Mouse (Mus musculus) testis, postnatal 14 days (tissue): Measurements from ENCODE around the gene Cldn24.
A peak's percentile ranks its signal among the peaks of the same experiment; 100 is the strongest.
"Not testable (repeated sequence)": the region's sequence is repeated elsewhere in the genome, so short reads cannot be mapped to it uniquely, and the experiment has no call there.

Experiments
- DNase-seq: peaks from one replicate; pipeline ENCODE4 v3.0.0; 2021; ENCODE audit warnings: low spot score

The Cldn24 gene

DNA sequence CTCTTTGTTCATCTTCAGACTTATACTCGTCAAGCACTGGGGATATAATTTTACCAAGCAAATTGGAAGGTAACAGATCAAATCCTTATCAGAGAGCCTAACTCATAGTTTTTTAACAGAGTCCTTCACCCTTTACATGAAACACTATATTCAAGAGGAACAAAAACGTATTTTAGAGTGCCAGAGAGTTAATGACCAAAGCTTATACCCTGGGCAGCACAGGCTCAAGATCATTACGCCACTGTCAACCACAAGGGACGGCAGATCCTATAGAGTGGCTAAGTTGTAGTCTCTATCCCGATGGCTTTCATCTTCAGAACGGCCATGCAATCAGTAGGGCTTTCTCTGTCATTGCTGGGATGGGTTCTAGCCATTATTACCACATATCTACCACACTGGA lies at the start of gene Cldn24:
Cldn24 (plus strand) TSS at position 301 of the 400 bp plus-strand sequence.
- no peak for DNase-seq

DNA sequence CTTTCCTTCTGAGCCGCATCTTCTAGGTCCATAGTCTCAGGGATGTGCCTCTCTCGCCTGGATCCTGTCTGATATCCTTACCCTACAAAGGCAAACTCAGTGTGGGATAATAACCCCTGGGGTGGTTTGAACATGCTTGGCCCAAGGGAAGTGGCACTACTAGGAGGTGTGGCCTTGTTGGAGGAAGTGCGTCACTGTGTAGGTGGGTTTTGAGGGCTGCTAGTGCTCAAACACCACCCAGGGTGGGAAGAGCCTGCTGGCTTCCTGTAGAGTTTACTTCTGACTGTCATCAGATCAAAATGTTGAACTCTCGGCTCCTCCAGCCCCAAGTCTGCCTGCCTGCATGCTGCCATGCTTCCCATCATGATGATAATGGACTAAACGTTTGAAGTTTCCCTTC lies 49.0 kb upstream of the Cldn24 start:
- DNase-seq: no peak

DNA sequence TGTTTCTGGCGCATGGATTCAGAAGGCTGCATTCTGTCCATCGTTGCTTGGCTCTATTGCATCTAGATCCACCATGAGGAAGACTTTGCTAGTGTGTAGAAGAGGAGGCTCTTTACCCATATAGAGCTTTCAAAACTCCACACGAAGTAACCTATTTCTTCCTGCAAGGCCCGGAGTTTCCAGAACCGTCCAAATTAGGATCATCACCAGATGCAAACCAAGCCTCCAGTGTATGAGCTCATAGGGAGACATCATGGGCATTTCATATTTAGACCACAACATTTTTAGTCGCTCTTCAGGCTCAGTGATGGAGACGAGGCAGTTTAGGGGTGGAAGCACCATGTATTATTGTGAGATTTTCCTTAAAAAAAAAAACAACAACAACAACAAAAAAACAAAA lies 44.5 kb upstream of the Cldn24 start:
- no peak for DNase-seq

DNA sequence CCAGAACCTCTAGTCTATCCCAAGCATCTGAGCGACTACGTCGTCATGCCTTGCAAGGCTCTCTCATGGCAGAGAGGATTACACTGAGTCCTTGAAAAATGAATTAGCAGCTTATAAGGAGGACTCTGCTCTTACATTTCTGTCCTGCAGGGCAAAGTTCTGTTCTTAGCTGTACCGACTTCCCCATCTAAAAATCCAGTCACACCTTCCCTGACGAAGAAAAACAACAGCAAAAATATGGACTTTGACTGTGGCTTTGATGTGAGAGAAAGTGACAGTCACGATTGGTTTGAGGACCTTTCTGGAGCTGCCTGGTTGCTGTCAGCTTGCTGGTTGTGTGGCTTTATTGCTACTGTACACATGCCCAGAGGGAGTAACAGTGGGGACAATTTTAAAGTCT lies 42.4 kb upstream of the Cldn24 start:
- DNase-seq: no peak

DNA sequence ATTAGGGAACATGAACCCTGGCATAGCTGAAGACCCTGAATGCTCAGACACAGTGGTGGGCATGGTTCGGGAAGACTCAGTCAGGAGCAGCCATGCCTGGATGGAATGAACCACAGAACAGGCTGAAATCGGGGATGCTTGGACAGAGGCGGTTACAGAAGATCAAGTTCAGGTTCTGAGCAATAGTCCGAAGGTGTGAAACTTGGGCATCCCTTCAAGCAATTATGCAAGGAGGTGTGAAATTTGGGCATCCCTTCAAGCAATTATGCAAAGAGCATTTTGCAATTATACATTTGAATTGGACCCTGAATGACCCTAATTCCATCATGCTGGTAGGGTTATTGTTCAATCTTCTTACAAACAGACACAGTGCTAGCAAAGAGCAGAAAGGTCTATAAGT lies 40.1 kb upstream of the Cldn24 start:
- no peak for DNase-seq

DNA sequence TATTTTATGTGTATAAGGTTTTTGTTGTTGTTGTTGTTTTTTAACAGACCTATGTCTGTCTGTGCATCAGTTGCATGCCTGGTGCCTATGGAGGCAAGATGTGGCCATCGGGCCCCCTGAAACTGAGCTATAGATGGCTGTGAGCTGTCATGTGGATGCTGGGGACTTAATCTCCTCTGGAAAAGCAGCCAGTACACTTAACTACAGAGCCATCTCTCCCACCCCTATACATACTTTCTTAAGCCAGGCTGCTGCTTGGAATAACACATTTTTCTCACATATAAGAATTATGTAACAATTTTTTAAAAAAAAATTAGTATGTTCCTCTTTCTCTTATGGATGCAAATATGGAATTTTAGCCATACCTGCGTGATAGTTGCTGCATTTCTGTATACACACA lies 38.4 kb upstream of the Cldn24 start:
- no peak for DNase-seq

DNA sequence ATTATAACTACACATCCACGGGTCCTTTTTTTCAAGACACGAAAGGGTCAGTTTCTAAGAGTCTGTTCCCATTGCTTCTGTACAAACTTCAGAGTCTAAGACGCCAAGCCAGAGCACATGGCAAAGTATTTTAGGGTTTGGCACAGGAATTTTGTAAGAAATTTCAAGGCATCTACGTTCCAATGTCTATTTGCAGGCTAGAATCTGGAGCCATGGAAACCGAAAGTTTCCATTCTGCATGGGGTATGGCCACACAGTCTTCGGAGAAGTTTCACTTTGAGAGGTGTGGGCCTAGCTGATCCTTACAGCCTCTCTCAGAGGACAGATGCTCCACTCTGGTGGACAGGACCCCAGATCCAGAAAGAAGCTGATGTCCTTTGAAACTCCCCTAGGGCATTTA lies 38.0 kb upstream of the Cldn24 start:
- DNase-seq: no peak

DNA sequence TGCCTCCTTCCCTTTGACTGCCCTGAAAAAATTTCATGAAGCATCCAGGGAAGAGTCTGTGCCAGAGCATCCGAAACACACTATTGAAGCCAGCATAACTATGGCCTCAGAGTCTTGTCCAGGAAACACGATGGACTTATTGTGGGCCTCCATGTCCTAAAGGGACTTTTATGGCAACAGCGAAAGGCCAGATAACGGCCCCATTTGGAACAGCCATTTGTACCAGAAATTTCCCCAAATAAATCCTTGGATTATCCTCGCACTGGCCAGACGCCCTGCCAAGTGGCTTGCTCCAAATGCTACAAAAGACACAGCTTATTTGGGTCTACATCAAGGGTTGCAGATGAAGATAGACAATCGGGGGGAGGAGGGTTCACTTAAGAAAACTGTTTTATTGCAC lies 37.5 kb upstream of the Cldn24 start:
- peak; percentile 47 for DNase-seq

DNA sequence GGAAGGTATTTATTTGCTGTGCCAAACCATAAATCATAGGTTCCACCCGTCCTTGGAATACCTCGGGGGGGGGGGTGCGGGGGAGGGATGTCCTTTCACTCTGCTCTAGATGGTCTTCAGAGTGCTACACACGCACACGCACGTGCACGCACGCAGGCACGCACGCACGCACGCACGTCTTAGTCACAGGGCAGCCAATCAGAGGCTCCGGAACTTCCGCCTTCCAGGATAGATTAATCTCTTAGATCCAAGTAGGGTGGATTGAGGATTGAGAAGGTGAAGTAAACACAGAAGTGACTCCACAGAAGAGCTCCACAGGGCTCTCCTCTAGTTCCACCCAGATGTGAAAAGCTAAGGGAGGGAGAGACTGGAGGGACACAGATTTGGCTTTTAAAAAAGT lies 35.6 kb upstream of the Cldn24 start:
- peak; percentile 57 for DNase-seq

DNA sequence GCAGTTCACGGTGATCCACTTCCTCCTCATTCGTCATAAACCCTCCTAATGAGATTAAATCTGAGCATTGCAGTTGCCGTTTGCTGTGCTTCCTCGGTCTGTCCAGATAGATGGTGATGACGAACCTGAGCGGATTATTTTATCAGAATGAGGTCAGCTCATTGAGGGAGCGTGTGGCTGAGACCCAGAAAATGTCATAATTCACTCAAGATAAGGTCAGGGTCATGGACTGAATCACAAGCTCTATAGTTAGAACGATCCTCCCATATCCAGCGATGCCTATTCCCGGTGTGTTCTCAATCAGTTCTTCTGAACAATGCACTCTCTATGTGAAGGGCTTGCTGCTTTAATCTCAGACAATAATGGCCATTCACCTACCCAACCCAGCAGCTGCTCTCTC lies 34.2 kb upstream of the Cldn24 start:
- peak; percentile 68 for DNase-seq

DNA sequence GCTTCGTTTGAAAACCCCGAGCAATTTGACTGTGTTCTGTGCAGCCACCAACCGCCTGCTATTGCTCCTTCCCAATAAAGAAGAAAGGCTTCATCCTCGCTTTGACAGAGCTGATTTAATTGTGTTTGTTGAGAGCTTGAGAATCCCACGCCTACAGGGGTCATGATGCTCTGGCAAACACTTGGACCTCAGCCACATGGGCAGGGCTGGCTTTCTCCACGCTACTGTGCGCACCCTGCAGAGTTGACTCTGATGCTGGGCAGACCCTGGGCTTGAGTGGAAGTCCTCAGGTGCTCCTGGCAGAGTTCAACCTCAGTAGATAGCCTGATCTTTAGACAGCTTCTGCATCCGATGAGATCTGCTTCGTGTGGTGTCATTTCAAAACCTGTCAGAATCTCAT lies 30.0 kb upstream of the Cldn24 start:
- no peak for DNase-seq

DNA sequence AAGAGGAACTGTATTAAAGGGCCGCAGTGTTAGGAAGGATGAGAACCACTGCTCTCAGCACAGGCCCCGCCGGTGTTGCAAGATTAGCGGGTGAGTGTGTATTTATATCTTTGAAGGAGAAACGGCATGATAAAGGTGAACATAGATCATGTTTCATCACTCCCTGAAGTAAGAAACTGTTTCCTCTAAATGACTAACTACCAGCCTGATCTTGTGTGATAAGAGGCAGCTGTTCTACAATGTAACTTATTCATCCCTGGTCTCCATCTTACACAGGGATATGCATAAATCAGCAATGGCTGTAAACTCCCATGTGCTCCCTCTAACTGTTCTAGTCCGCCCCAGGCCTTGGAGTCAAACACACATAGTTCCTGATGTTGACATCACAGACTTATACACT lies 22.5 kb upstream of the Cldn24 start:
- no peak for DNase-seq

DNA sequence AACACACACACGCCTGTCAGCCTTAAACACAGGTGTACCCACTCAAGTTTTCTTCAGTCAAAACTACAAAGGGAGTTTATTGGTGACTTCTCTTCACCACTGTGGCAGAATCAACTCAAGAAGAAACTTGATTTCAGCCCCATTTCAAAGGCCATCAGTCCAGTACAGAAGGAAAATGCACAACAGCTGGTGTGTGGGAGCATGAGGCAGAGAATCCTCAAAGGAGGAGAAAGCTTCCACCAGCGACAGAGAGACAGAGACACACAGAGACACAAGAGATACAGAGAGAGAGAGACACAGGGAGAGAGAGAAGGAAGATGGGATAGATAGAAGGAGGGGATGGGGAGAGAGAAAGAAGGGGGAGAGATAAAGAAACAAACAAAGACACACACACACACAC lies 19.6 kb upstream of the Cldn24 start:
- no peak for DNase-seq

DNA sequence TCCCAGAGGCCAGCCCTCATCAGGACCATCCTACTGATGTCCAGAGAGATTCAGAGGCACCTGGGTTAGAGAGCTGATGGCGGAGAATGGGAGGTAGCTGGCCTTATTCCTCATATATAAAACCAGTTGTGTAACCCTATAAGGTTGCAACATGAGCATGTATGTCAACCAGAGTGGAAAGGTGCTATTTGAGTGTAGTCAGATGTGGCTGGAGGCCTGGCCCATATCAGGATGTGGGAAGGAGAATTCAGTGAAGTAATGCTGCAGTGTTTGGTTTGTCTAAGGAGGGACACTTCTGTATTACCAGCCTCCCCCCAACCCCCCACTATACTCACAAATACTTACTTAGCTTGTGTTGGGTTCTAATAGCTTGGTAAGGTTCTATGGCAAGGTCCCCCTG lies 17.7 kb upstream of the Cldn24 start:
- no peak for DNase-seq

DNA sequence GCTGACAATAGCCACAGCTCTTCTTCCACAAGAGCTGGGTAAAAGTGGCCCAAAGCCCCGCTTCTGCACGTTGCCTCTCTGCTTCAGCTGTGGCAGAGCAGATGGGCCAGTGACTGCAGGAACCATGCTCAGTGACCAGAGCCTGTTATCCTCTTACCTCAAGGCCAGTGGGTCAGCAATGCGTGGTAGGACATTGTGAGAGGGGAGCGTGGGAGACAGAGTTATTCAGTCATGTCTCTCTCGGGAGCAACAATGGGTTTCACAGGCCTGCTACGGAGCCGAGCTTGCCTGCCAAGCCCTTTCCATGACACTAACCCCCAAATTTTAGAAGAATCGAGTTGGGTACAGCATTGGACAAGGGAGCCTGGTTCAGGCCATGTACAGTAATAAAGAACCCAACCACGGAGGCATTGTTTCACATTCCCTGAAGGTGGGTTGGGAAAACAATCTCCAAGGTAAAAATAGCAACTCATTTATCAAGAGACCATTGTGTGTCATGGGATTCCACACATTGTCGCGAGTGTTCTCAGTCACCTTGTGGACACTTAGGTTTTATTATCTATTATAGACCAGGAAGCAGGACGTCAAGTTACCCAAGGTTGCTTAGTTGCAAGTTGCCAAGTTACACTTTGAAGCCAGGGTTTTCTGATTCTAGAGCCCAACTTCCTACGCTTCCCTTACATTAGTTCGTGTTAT lies 11.8 kb upstream of the Cldn24 start:
- DNase-seq: no peak

DNA sequence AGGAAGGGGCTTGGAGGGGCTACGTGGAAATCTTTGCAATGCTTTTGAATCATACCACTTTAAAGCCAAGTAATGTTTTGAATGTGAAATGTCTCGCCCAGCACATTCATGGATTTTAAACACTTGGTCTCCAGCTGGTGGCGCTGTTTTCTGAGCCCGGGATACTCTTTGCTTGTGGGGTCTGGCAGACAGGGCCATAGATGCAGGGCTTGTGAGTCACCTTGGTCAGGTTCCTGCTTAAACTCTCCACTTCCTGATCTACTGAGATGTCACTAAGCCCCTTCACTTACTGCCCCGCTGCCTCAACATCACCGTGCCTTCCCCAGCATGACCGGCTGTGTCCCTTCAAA lies 11.3 kb upstream of the Cldn24 start:
- DNase-seq: no peak

DNA sequence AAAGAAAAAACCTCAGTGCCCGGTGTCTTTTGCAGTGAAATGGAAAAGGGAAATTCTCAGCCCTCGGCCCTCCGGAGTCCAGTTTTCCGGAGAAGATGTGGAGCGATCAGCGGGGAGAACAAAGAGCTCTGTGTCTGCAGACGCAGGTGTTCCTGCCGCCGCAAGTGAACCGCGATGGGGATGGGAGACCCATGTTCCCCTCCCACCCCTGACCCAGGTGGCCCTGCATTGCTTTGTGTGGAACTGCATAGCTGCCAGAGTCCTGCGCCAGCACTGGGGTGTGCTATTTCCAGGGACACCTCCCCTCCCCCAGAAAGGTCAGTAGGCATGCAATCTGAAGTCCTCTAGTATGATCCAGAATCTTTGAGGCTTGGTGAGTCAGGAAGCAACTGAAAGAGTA lies 10.7 kb upstream of the Cldn24 start:
- DNase-seq: no peak

DNA sequence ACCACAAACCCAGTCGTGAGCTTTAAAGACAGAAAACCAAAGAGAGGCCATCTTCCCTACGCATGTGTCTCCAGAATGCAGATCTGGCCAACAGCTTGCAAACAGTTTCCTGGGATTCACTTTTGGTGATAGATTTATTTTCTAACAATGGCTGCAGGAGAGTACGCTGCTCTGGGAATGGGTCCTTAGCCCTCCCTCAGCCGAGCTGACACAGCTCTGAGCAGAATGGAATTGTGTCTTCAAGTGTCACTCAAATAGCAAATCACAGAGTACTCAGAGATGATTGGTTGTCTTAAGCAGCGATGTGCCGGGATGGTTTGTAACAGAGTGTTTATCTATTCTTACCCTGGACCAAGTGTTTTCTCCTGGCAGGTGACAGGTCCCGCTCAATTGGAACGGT lies 2.9 kb upstream of the Cldn24 start:
- DNase-seq: no peak

DNA sequence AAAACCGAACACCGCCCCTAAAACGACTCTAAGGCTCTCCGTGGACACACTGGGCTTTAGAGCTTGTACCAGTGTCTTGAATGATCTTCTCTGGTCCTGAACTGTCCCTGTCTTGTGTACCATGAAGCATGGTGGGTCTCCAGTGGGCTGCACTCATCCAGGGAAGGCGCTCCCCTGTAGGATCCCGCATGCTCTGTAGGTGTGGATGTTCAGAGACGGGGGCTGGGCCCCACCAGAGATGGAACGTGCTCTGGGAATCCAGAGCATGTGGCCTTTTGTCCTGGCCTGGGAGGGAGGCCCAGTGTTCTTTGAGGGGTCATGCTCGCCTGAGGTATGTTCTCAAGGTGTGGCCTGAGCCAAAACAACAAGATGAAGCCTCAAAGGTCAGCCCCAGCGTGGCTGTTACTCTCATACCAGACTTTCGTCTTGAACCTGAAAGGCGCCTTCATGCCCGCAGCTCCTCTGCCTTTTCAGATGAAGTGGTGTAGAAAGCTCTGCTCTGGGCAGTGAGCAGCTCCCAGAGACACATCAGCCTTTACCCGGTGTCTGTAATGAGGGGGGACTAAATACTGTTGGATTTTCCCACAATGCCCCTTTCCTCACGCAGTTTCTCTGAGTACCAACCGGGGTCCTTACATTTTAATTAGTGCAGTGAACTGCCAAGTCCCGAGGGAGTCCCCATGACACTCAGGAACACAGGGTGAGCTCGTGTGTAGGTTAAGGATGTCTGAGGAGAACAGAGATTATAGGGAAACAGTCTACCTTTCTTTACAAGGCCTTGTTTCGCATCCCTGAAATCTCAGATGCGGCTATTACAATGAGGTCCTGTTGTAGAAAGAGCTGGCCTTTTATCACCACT lies 800 bp upstream of the Cldn24 start:
- no peak for DNase-seq

DNA sequence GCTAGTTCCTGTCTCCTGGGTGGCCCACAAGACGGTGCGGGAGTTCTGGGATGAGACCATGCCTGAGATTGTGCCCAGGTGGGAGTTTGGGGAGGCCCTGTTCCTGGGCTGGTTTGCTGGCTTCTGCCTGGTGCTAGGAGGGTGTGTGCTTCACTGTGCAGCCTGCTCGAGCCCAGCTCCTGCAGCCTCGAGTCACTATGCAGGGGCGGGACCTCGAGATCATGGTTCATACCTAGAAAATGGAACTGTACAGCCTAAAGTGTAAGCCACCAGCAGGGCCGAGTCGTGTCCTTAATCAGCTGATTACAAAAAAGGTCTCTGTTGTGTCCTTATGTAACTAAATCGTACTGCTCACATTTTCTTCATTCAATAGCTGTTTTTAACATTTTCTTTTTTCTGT lies 598 bp downstream of the Cldn24 start:
- DNase-seq: not testable (repeated sequence)

DNA sequence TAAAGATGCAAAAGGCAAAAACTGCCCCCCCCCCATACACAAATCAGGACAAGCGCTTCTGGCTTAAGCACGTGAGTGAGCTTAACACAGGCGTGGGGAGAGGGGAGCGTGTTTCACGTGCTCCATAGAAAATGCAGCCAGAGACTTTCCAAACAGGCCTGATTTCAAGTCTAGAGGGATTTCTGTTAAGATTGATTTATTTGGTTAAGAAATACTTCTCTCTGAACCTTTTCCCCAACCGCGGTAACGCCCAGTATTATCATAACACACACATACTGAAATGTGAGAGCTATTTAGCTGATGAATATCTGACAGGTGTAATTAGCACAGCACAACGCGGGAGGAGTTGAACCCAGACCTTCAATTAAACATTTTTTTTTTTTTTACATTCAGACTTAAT lies 1.8 kb downstream of the Cldn24 start:
- no peak for DNase-seq

DNA sequence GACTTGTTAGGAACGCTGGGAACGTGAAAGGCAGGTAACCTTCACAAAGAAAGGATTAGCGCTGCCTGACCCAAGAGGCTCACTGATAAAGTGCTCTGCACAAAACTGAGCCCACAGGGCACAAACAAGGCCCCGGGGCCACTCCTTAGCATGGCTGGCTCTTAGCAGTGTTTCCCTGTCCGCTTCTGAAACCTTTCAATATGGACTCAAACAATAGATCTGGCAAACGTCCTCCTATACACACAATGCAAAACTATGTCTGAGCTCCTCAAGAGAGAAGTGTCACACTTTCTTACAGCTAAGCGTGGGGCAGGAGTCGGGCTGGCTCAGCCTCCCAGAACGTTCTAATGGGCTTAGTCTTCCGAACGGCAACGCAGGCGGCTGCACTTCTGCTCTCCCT lies 2.2 kb downstream of the Cldn24 start, which contains the start of gene Cldn22:
Cldn22 (plus strand) TSS at position 301 of the 400 bp plus-strand sequence.
- no peak for DNase-seq

DNA sequence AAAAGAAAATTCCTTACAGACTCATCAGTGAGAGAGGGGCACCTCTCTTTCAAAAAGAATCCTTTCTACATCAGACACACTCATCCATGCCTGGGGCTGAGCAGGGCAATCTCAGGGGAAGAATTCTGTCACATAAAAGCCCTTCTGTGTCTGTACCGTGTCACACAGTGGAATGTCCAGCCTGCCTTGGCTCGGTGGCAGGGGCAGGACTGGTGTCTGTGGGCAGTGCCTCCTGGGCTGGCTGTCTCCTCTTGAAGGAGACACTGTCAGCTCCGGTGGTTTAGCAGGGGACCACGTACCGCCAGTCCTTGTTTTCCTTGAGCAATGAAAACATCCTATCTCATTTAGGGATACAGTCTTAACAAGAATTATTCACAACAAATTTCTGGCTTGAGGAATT lies 3.7 kb downstream of the Cldn24 start:
- DNase-seq: no peak

DNA sequence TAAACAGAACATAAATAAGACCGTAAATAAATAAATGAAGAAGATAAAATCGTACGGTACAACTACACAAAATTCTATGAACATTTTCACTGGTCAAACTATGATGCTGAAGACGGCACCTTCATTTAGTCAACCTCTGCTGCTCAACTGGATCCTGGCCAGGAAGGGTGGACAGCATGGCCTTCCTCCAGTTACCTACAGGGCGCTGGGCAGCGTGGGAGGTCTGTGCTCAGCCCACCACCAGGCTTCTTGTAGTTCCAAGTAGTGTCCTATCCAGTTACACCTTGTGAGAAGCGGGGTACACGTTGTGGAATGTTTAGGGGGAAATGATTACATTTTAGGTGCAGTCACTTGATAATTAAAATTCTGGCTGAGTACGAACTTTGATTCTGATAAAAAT lies 5.0 kb downstream of the Cldn24 start:
- DNase-seq: no peak
